Mouse (Mus musculus): Measurements from ENCODE around the gene Rnase1.

DNA sequence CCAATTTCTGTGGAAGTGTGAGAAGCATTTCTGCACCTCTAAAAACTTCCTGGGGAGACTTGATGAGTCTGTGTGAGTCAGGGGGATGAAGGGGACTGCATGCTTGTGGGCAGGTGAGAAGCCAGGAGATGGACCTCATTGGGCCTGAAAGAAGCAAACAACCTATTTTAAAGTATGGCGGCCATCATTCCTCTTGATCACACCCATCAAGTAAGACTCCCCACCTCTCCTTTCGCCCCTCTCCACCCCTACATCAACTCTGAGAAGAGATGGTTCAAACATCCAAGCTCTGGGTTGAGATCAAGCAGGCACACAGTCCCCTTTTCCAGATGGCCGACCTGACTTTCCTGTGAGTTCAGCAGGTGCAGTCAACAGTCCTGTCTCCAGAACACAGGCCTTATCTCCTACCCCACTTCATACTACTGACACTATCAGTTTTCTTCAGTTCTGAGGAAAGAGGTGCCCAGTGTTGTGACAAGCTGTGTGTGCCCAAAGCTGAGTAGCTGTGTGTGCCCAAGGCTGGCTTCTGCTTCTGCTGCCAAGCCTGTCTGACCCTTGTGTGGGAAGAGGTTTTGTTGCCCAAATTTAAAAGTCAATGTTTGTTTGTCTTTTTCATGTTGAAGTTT is 3.7 kb upstream of the Rnase1 start:
- TF ChIP-seq EP300 (optimal IDR thresholded peaks at IDR 0.05) = no peak
- no peak for TF ChIP-seq CTCF (IDR thresholded peaks at IDR 0.05; ENCODE audit: low read depth)
